ENCODE assay signal across 28 mouse cellular contexts in the genomic region with DNA sequence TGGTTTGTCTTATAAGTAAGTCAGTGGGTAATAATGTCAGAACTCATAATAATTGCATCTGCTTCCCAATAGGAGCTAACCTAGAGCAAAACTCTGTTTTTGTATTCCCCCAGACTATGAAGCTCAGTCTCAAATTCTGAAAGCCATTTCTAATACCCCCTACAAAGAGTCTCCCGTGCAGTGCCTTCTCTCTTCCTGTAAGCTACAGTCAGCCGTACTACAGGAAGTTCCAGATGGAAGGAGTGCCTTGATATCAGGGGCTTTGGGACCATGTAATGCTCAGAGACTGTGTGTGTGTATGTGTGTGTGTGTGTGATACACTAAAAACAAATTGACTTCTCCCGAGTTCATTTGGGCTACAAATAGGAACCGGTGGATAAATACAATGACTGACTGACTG.
"Had no signal": no experiment of that assay in that cellular context is flagged by ENCODE, and none has a peak within 500 bp of the region (broad histone marks: within the 10 kb centered on the region; RNA-seq: fewer than 3 reads in every experiment).

No protein-coding gene starts in this region.

- H3K9me3 ChIP-seq: limb, embryonic 10.5 days; limb, embryonic 12.5 days; limb, embryonic 13.5 days; limb, embryonic 15.5 days; liver, embryonic 12.5 days; liver, embryonic 13.5 days; liver, embryonic 15.5 days; lung, embryonic 15.5 days; midbrain, embryonic 10.5 days; midbrain, embryonic 12.5 days; midbrain, embryonic 13.5 days; midbrain, embryonic 15.5 days had no signal

- H3K4me1 ChIP-seq: limb, embryonic 10.5 days; limb, embryonic 12.5 days; limb, embryonic 13.5 days; limb, embryonic 15.5 days; lung, embryonic 15.5 days; neural tube, embryonic 12.5 days had no signal

- ATAC-seq: liver, embryonic 12.5 days; liver, postnatal 0 days; lung, postnatal 0 days; midbrain, embryonic 13.5 days; midbrain, embryonic 15.5 days; midbrain, embryonic 16.5 days had no signal

- DNase-seq: left cerebral cortex, postnatal 4 days; liver; liver, embryonic 13.5 days; liver, postnatal 0 days; lung, adult 18-20 months; lung, adult 2 months; lung, embryonic 14.5 days; lung, postnatal 10 days; lung, postnatal 14 days; lung, postnatal 36 days; lung, postnatal 4 days; midbrain, embryonic 14.5 days had no signal

- H3K4me3 ChIP-seq: left cerebral cortex, adult 2 months; limb, embryonic 10.5 days; limb, embryonic 12.5 days; limb, embryonic 13.5 days; limb, embryonic 15.5 days; liver, embryonic 12.5 days; liver, embryonic 13.5 days; liver, embryonic 15.5 days; lung, embryonic 15.5 days; midbrain, embryonic 10.5 days; midbrain, embryonic 12.5 days; midbrain, embryonic 13.5 days; midbrain, embryonic 15.5 days; myocyte; neural tube, embryonic 12.5 days had no signal

- H3K27me3 ChIP-seq: limb, embryonic 12.5 days; limb, embryonic 13.5 days; limb, embryonic 15.5 days; liver, embryonic 12.5 days; liver, embryonic 13.5 days; liver, embryonic 15.5 days; lung, embryonic 15.5 days; midbrain, embryonic 12.5 days; midbrain, embryonic 13.5 days; midbrain, embryonic 15.5 days; neural tube, embryonic 12.5 days had no signal

- H3K36me3 ChIP-seq: limb, embryonic 10.5 days; limb, embryonic 12.5 days; limb, embryonic 13.5 days; limb, embryonic 15.5 days; liver, embryonic 12.5 days; liver, embryonic 13.5 days; liver, embryonic 15.5 days; lung, embryonic 15.5 days; midbrain, embryonic 10.5 days; midbrain, embryonic 12.5 days; midbrain, embryonic 13.5 days; midbrain, embryonic 15.5 days; neural tube, embryonic 12.5 days had no signal
